Mouse (Mus musculus): ENCODE measurements around the gene Ubl7. TPM values are rescaled to one million over a fixed set of nuclear protein-coding genes. Genes with fewer than 3 reads are reported as not detected.

Ubl7 gene
- polyA plus RNA-seq, 1 experiment from 2014 or later = 181 TPM

- no peak for ATAC-seq (replicated peaks)
- H3K9ac ChIP-seq = no peak overlapping the region
- H3K36me3 ChIP-seq (replicated peaks) = peaks cover 70% of the 10 kb centered on the region
- H3K4me2 ChIP-seq = no peak overlapping the region
- H3K4me3 ChIP-seq = no peak overlapping the region
- H3K9me3 ChIP-seq = no peaks in the 10 kb centered on the region
- no peak overlapping the region for H3K27ac ChIP-seq
- WGBS = 93% methylated on average over 3 of the region's 3 CpGs
- H3K4me1 ChIP-seq = no peaks in the 10 kb centered on the region
- H3K27me3 ChIP-seq (replicated peaks) = no peaks in the 10 kb centered on the region
Measured at GRCm38 (mm10) chr9:57923046-57923445, 12.3 kb downstream of the Ubl7 start.

DNA sequence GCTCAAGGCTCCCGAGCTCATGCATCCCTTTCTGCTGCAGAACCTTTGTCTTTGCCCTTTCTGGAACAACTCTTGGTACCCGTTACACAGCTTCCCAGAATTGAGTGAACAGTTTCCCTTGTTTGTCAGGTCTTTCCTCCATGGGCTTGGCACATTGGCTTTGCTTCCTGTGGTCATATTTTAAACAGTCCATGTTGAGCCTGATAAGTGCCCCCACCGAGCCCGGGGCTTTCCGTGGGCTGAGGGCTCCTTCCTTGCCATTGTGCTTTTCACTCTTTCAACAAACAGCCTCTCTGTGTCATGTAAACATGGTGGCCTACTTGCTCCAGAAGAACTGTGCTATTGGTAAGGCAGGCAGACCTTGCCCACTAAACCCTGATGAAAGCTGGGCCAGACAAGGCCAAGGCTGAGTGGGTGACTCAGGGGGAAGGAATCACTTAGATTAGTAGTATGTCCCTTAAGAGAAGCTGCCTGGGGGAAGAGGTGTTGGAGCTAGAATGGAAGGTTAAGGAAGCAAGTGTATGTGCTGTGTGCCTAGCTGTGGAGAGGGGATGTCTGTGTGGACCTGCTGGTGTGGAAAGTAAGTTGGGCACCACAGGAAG lies 20.5 kb downstream of the Ubl7 start:
- 89% methylated on average over 5 of the region's 5 CpGs for whole genome bisulfite sequencing
- no peak overlapping the region for H3K27ac ChIP-seq
- ATAC-seq (replicated peaks) = no peak
- no peaks in the 10 kb centered on the region for H3K4me1 ChIP-seq
- H3K9me3 ChIP-seq = no peaks in the 10 kb centered on the region
- H3K27me3 ChIP-seq (replicated peaks) = no peaks in the 10 kb centered on the region
- H3K4me2 ChIP-seq = no peak overlapping the region
- H3K4me3 ChIP-seq = no peak overlapping the region
- H3K36me3 ChIP-seq (replicated peaks) = peaks cover 34% of the 10 kb centered on the region
- H3K9ac ChIP-seq = no peak overlapping the region

DNA sequence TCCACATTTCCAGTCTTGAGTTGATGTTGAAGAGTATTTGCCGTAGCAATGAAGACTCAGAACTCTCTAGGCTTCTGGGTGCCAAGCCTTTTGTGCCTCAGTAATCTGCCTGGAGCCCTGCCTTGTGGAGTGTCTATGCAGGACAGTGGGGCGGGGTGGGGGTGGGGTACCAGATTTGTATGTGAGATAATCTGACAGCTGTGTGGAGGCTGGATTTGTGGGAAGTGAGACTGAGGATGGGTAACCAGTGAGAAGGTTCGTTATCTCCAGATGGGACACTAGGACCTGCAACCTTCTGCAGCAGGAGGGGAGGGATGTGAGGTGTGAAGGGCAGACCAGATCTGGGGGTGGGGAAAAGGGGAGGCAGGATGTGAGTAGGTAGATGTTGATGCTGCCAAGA lies 21.5 kb downstream of the Ubl7 start:
- Histone ChIP-seq H3K36me3 (replicated peaks) (peaks cover 28% of the 10 kb centered on the region), H3K27ac (no peak overlapping the region), H3K4me3 (no peak overlapping the region), H3K4me1 (no peaks in the 10 kb centered on the region), H3K9ac (no peak overlapping the region), H3K4me2 (no peak overlapping the region), H3K9me3 (no peaks in the 10 kb centered on the region), H3K27me3 (replicated peaks) (no peaks in the 10 kb centered on the region)
- no peak for ATAC-seq (replicated peaks)
- 75% methylated on average over 3 of the region's 3 CpGs for WGBS

- Histone ChIP-seq H3K4me3 (no peak overlapping the region), H3K27me3 (replicated peaks) (0 out of 2 replicates have a peak, but pooled peaks cover 1% of the 10 kb centered on the region), H3K9ac (no peak overlapping the region), H3K36me3 (replicated peaks) (peaks cover 21% of the 10 kb centered on the region; the same call in 1 of the 2 replicates), H3K4me1 (no peaks in the 10 kb centered on the region), H3K27ac (no peak overlapping the region), H3K4me2 (no peak overlapping the region), H3K9me3 (no peaks in the 10 kb centered on the region)
- 84% methylated on average over 6 of the region's 6 CpGs for WGBS
- ATAC-seq (replicated peaks) = no peak
Measured at GRCm38 (mm10) chr9:57932831-57933602, 22.2 kb downstream of the Ubl7 start.

- Histone ChIP-seq H3K27me3 (replicated peaks) (0 out of 2 replicates have a peak, but pooled peaks cover 7% of the 10 kb centered on the region), H3K4me1 (peaks cover 12% of the 10 kb centered on the region), H3K27ac (no peak overlapping the region), H3K9ac (no peak overlapping the region), H3K4me3 (no peak overlapping the region), H3K4me2 (no peak overlapping the region), H3K9me3 (no peaks in the 10 kb centered on the region), H3K36me3 (replicated peaks) (no peaks in the 10 kb centered on the region)
- WGBS = 28% methylated on average over 6 of the region's 6 CpGs
- no peak for ATAC-seq (replicated peaks)
Measured at GRCm38 (mm10) chr9:57935683-57936437, 25.1 kb downstream of the Ubl7 start.

DNA sequence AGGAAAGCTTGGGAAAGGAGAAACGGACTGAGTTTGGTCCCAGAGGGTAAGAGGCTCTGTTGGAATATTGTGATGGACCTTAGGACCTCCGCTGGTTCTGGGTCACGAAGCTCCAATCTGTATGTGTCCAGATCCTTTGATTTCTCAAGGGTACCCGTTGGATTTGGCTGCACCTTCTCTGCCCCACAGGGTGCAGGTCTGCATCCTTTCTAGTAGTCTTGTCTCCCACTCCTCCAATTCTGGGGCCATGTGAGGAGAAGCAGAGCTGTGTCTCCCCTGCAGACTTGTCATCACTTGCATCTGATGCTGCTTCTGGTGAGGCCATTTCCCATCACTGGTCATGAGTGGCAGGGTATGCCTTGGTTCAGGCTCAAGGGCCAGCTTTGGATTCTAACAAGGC lies 26.4 kb downstream of the Ubl7 start:
- Histone ChIP-seq H3K36me3 (replicated peaks) (no peaks in the 10 kb centered on the region), H3K27ac (no peak overlapping the region), H3K4me3 (no peak overlapping the region), H3K4me2 (no peak overlapping the region), H3K4me1 (peaks cover 25% of the 10 kb centered on the region), H3K9me3 (no peaks in the 10 kb centered on the region), H3K9ac (no peak overlapping the region), H3K27me3 (replicated peaks) (peaks cover 10% of the 10 kb centered on the region; the same call in 1 of the 2 replicates)
- WGBS = 87% methylated on average over 4 of the region's 4 CpGs
- ATAC-seq (replicated peaks) = no peak

DNA sequence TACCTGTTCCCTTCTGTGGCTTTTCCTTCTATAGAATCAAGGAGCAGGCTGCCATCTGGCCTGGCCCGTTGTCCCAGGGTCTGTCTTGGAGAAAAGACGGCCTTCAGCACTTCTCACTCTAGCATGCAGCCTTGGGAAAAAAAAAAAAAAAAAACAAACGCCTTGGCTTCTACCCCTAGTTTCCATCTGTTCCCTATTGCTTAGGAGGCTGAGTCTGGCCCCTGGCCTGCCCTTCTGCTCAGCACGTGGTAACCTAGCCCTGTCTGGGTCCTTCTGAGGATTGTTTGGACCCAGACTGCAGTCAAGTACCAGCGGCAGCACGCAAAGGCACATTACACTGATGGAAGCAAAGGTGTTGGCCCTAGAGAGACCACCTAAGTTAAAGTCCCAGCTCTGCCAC lies 26.9 kb downstream of the Ubl7 start:
- ATAC-seq (replicated peaks) = no peak
- no peaks in the 10 kb centered on the region for H3K36me3 ChIP-seq (replicated peaks)
- no peaks in the 10 kb centered on the region for H3K9me3 ChIP-seq
- H3K9ac ChIP-seq = no peak overlapping the region
- H3K4me3 ChIP-seq = no peak overlapping the region
- H3K27ac ChIP-seq = no peak overlapping the region
- WGBS = 65% methylated on average over 6 of the region's 6 CpGs
- peaks cover 30% of the 10 kb centered on the region for H3K4me1 ChIP-seq
- no peak overlapping the region for H3K4me2 ChIP-seq
- peaks cover 13% of the 10 kb centered on the region; the same call in 1 of the 2 replicates for H3K27me3 ChIP-seq (replicated peaks)

GRCm38 (mm10) chr9:57938225-57939055 lies 27.7 kb downstream of the Ubl7 start:
- Histone ChIP-seq H3K4me3 (no peak overlapping the region), H3K4me1 (peaks cover 36% of the 10 kb centered on the region), H3K9me3 (no peaks in the 10 kb centered on the region), H3K27me3 (replicated peaks) (peaks cover 13% of the 10 kb centered on the region; the same call in 1 of the 2 replicates), H3K9ac (no peak overlapping the region), H3K36me3 (replicated peaks) (no peaks in the 10 kb centered on the region), H3K27ac (no peak overlapping the region), H3K4me2 (no peak overlapping the region)
- ATAC-seq (replicated peaks) = no peak
- WGBS = 82% methylated on average over 5 of the region's 5 CpGs

DNA sequence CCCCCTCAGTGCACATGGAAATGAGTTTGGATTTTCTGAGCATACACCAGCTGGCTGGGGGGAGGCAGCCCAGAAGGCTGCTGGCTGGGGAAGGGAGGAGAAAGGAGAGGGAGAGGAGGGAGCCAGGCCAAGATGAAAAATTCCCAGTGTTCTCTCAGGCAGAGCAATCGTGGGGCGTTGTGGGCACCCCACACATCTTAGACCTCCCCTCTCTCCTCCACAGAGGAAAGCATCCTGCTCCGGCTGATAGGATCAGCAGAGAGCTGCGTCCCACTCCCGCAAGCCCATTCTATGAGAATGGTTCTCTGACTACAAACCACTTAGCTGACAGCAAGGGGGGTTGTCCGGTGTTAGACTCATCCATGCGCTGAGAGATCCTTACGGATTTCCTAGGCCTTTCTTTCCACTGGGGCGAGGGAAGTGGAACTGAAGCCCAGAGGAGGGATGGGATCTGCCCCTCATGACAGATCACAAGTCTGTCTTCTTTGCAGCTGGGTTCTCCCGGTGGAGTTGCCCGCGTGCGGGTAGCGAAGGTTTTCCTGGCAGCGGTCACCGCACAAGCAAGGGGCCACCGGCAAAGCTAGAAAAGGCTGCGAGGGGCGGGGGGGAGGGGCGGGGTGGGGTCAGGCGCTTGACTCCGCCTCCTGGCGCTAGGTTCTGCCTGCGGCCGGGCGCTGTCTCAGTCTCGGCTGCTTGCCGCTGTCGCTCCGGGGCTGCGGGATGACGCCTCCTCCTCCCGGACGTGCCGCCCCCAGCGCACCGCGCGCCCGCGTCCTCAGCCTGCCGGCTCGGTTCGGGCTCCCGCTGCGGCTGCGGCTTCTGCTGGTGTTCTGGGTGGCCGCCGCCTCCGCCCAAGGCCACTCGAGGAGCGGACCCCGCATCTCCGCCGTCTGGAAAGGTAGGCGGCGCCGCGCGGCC lies 28.9 kb downstream of the Ubl7 start, which contains the start of gene Sema7a:
Sema7a (plus strand) TSS at position 682 of the 918 bp plus-strand sequence.
- Histone ChIP-seq H3K36me3 (replicated peaks) (no peaks in the 10 kb centered on the region), H3K4me1 (peaks cover 36% of the 10 kb centered on the region), H3K9ac (peak within 1 kb of the TSS; percentile 96), H3K27me3 (replicated peaks) (peaks cover 13% of the 10 kb centered on the region; the same call in 1 of the 2 replicates), H3K4me3 (peak within 1 kb of the TSS; percentile 95), H3K27ac (peak within 1 kb of the TSS; percentile 94), H3K9me3 (no peaks in the 10 kb centered on the region), H3K4me2 (peak within 1 kb of the TSS; percentile 89)
- ATAC-seq (replicated peaks) = peak; percentile 87
- under 1% methylated on average over 52 of the region's 60 CpGs for WGBS

GRCm38 (mm10) chr9:57940349-57940794 lies 29.6 kb downstream of the Ubl7 start:
- WGBS = under 1% methylated on average over 44 of the region's 44 CpGs
- peaks cover 38% of the 10 kb centered on the region for H3K4me1 ChIP-seq

More at GRCm38 (mm10) chr9:57940349-57940794, 29.6 kb downstream of the Ubl7 start:
- Histone ChIP-seq H3K4me2 (peak overlapping the region; percentile 89), H3K9ac (peak overlapping the region; percentile 96), H3K4me3 (peak overlapping the region; percentile 95), H3K9me3 (no peaks in the 10 kb centered on the region), H3K27ac (peak overlapping the region; percentile 94), H3K27me3 (replicated peaks) (peaks cover 13% of the 10 kb centered on the region; the same call in 1 of the 2 replicates), H3K36me3 (replicated peaks) (no peaks in the 10 kb centered on the region)
- ATAC-seq (replicated peaks) = peak; percentile 75

Measured in midbrain, embryonic 15.5 days (tissue).